Mouse (Mus musculus) heart, embryonic 16.5 days (tissue): ENCODE results near the gene Cd27. TPM values are rescaled to one million over a fixed set of nuclear protein-coding genes. Genes with fewer than 3 reads are reported as not detected.
"Not testable (repeated sequence)": the region's sequence is repeated elsewhere in the genome, so short reads cannot be mapped to it uniquely, and the experiment has no call there.

ENCODE experiments used
- ATAC-seq: fragments of 200-750 bp; cut with Nextera tagmentation; replicated peaks from 2 replicates; pipeline ENCODE4 v1.8.0; 2017; ENCODE audit warnings: moderate number of reproducible peaks; ENCODE audit not compliant: insufficient read depth, low FRiP score; ENCODE audit errors: extremely low read depth
- H3K27ac ChIP-seq: fragments of 300-500 bp; sonication (generic); 2 replicates; pipeline ENCODE4 v1.5.1; 2014; ENCODE audit warnings: mild to moderate bottlenecking, low read length, control low read depth, moderate library complexity
- H3K27me3 ChIP-seq: fragments of 300-500 bp; sonication (generic); 2 replicates; pipeline ENCODE4 v1.6.1; 2014; ENCODE audit warnings: low read length, mixed read lengths; ENCODE audit not compliant: control insufficient read depth, insufficient read depth
- H3K36me3 ChIP-seq: fragments of 300-500 bp; sonication (generic); 2 replicates; pipeline ENCODE4 v1.6.1; 2014; ENCODE audit not compliant: control insufficient read depth, insufficient read depth
- H3K4me1 ChIP-seq: fragments of 300-500 bp; sonication (generic); 2 replicates; pipeline ENCODE4 v1.6.1; 2014; ENCODE audit warnings: low read length, mixed read lengths; ENCODE audit not compliant: control insufficient read depth, insufficient read depth
- H3K4me2 ChIP-seq: fragments of 300-500 bp; sonication (generic); 2 replicates; pipeline ENCODE4 v1.6.1; 2014; ENCODE audit warnings: low read depth, mild to moderate bottlenecking, control low read depth, low read length
- H3K4me3 ChIP-seq: fragments of 300-500 bp; sonication (generic); 2 replicates; pipeline ENCODE4 v1.5.1; 2014; ENCODE audit warnings: mild to moderate bottlenecking, control low read depth, low read length
- H3K9ac ChIP-seq: fragments of 300-500 bp; sonication (generic); 2 replicates; pipeline ENCODE4 v1.6.1; 2014; ENCODE audit warnings: low read length, control low read depth
- H3K9me3 ChIP-seq: fragments of 300-500 bp; sonication (generic); replicated peaks from 2 replicates; pipeline ENCODE4 v1.6.1; 2016; ENCODE audit warnings: low read length; ENCODE audit not compliant: control insufficient read depth
- WGBS: fragments of 180-500 bp; shearing (Covaris S2); extraction: QIAGEN DNeasy Blood & Tissue Kit; methylation state at CpG from one replicate; pipeline ENCODE4 v1.1.7; 2014; 5-methylcytosine and 5-hydroxymethylcytosine counted together
- polyA plus RNA-seq: library from polyadenylated mRNA; unstranded; fragments of >200 nt; fragmentation: Nextera tagmentation; extraction: Ambion mirVana; gene quantifications from 2 replicates; pipeline ENCODE4 v1.2.1, GENCODE M21; 2015

Cd27 gene
- polyA plus RNA-seq, 1 experiment from 2014 or later = 18.5 TPM

GRCm38 (mm10) chr6:125271455-125272227 lies 34.8 kb upstream of the Cd27 start:
- no peaks in the 10 kb centered on the region for H3K27me3 ChIP-seq
- 13% methylated on average over 17 of the region's 17 CpGs for WGBS

GRCm38 (mm10) chr6:125268799-125269198 lies 32.0 kb upstream of the Cd27 start:
- Histone ChIP-seq H3K36me3 (no peaks in the 10 kb centered on the region), H3K27me3 (no peaks in the 10 kb centered on the region), H3K9me3 (no peaks in the 10 kb centered on the region), H3K4me2 (no peak overlapping the region), H3K9ac (no peak overlapping the region), H3K4me3 (no peak overlapping the region), H3K4me1 (peaks cover 8% of the 10 kb centered on the region), H3K27ac (no peak overlapping the region)
- no peak for ATAC-seq
- 54% methylated on average over 6 of the region's 6 CpGs for WGBS

More at GRCm38 (mm10) chr6:125271455-125272227, 34.8 kb upstream of the Cd27 start:
- Histone ChIP-seq H3K4me3 (peak overlapping the region; percentile 16; the same call in 1 of the 2 replicates), H3K4me2 (peak overlapping the region; percentile 57), H3K9me3 (no peaks in the 10 kb centered on the region), H3K4me1 (peaks cover 8% of the 10 kb centered on the region), H3K27ac (peak overlapping the region; percentile 6; the same call in 1 of the 2 replicates), H3K36me3 (no peaks in the 10 kb centered on the region), H3K9ac (peak overlapping the region; percentile 51)
- ATAC-seq = peak; percentile 93

GRCm38 (mm10) chr6:125267469-125267868 lies 30.7 kb upstream of the Cd27 start:
- Histone ChIP-seq H3K4me1 (peaks cover 8% of the 10 kb centered on the region), H3K36me3 (no peaks in the 10 kb centered on the region), H3K9ac (no peak overlapping the region), H3K4me2 (no peak overlapping the region), H3K9me3 (no peaks in the 10 kb centered on the region), H3K27me3 (no peaks in the 10 kb centered on the region), H3K27ac (no peak overlapping the region), H3K4me3 (no peak overlapping the region)
- 85% methylated on average over 3 of the region's 3 CpGs for WGBS
- no peak for ATAC-seq

- H3K27ac ChIP-seq, H3K9me3 ChIP-seq, H3K27me3 ChIP-seq, H3K4me3 ChIP-seq, H3K4me2 ChIP-seq, H3K36me3 ChIP-seq, H3K9ac ChIP-seq, ATAC-seq, H3K4me1 ChIP-seq: not testable (repeated sequence)
- 69% methylated on average over 6 of the region's 6 CpGs for WGBS
Measured at GRCm38 (mm10) chr6:125266600-125266999, 29.8 kb upstream of the Cd27 start.

- Histone ChIP-seq H3K36me3 (no peaks in the 10 kb centered on the region), H3K9me3 (peaks cover 4% of the 10 kb centered on the region; the same call in 1 of the 2 replicates), H3K4me1 (peaks cover 1% of the 10 kb centered on the region), H3K4me3 (no peak overlapping the region), H3K27ac (no peak overlapping the region), H3K9ac (no peak overlapping the region), H3K4me2 (no peak overlapping the region), H3K27me3 (no peaks in the 10 kb centered on the region)
- WGBS = 62% methylated on average over 13 of the region's 13 CpGs
- no peak for ATAC-seq
Measured at GRCm38 (mm10) chr6:125266091-125266490, 29.3 kb upstream of the Cd27 start.

- Histone ChIP-seq H3K4me1 (no peaks in the 10 kb centered on the region), H3K9ac (no peak overlapping the region), H3K27ac (no peak overlapping the region), H3K36me3 (no peaks in the 10 kb centered on the region), H3K4me3 (no peak overlapping the region), H3K9me3 (peaks cover 4% of the 10 kb centered on the region; the same call in 1 of the 2 replicates), H3K4me2 (no peak overlapping the region), H3K27me3 (no peaks in the 10 kb centered on the region)
- ATAC-seq = peak; percentile 37; the same call in 1 of the 2 replicates
- 37% methylated on average over 10 of the region's 10 CpGs for WGBS
Measured at GRCm38 (mm10) chr6:125265239-125265638, 28.4 kb upstream of the Cd27 start.

- Histone ChIP-seq H3K4me2 (no peak overlapping the region), H3K9me3 (peaks cover 4% of the 10 kb centered on the region; the same call in 1 of the 2 replicates), H3K27ac (no peak overlapping the region), H3K9ac (no peak overlapping the region), H3K27me3 (no peaks in the 10 kb centered on the region), H3K4me3 (no peak overlapping the region), H3K36me3 (no peaks in the 10 kb centered on the region), H3K4me1 (no peaks in the 10 kb centered on the region)
- 83% methylated on average over 9 of the region's 9 CpGs for WGBS
- no peak for ATAC-seq
Measured at GRCm38 (mm10) chr6:125264219-125264618, 27.4 kb upstream of the Cd27 start.

GRCm38 (mm10) chr6:125260006-125260555 lies 23.3 kb upstream of the Cd27 start:
- Histone ChIP-seq H3K4me1 (no peaks in the 10 kb centered on the region), H3K9me3 (peaks cover 4% of the 10 kb centered on the region; the same call in 1 of the 2 replicates), H3K27ac (no peak overlapping the region), H3K9ac (no peak overlapping the region), H3K4me2 (no peak overlapping the region), H3K4me3 (no peak overlapping the region), H3K27me3 (no peaks in the 10 kb centered on the region), H3K36me3 (no peaks in the 10 kb centered on the region)
- WGBS = 72% methylated on average over 10 of the region's 10 CpGs
- no peak for ATAC-seq

- H3K4me1 ChIP-seq = no peaks in the 10 kb centered on the region
- H3K36me3 ChIP-seq = no peaks in the 10 kb centered on the region
- H3K9ac ChIP-seq = no peak overlapping the region
- H3K9me3 ChIP-seq = no peaks in the 10 kb centered on the region
- WGBS = 75% methylated on average over 8 of the region's 8 CpGs
- H3K4me2 ChIP-seq = no peak overlapping the region
- ATAC-seq = no peak
- no peak overlapping the region for H3K27ac ChIP-seq
- H3K27me3 ChIP-seq = no peaks in the 10 kb centered on the region
- H3K4me3 ChIP-seq = no peak overlapping the region
Measured at GRCm38 (mm10) chr6:125256222-125256966, 19.6 kb upstream of the Cd27 start.
